Mouse (Mus musculus): ENCODE results near the gene Pex11g.

Pex11g gene

GRCm38 (mm10) chr8:3480221-3480785 lies 12.8 kb upstream of the Pex11g start:
- DNase-seq = peak; percentile 27

GRCm38 (mm10) chr8:3475715-3476429 lies 8.4 kb upstream of the Pex11g start:
- no peak for DNase-seq

GRCm38 (mm10) chr8:3470562-3470961 lies 3.1 kb upstream of the Pex11g start, which contains the start of gene Tex45:
Tex45 (plus strand) TSS chr8:3470862.
- no peak for DNase-seq

- no peak for DNase-seq
Measured at GRCm38 (mm10) chr8:3468838-3469237, 1.4 kb upstream of the Pex11g start.

- DNase-seq = no peak
Measured at GRCm38 (mm10) chr8:3467886-3468545, 536 bp upstream of the Pex11g start.

GRCm38 (mm10) chr8:3464309-3464708 lies 3.2 kb downstream of the Pex11g start:
- peak; percentile 65 for DNase-seq

- no peak for DNase-seq
Measured at GRCm38 (mm10) chr8:3463248-3463647, 4.2 kb downstream of the Pex11g start.

- DNase-seq = no peak
Measured at GRCm38 (mm10) chr8:3451992-3452391, 15.5 kb downstream of the Pex11g start.

- DNase-seq = peak; percentile 72
Measured at GRCm38 (mm10) chr8:3450670-3451069, 16.8 kb downstream of the Pex11g start.

- DNase-seq = no peak
Measured at GRCm38 (mm10) chr8:3449226-3449625, 18.3 kb downstream of the Pex11g start.

- DNase-seq = peak; percentile 32
Measured at GRCm38 (mm10) chr8:3439510-3439909, 28.0 kb downstream of the Pex11g start.

- DNase-seq = no peak
Measured at GRCm38 (mm10) chr8:3436492-3436891, 31.0 kb downstream of the Pex11g start.

- no peak for DNase-seq
Measured at GRCm38 (mm10) chr8:3431113-3431512, 36.4 kb downstream of the Pex11g start.

- peak; percentile 75 for DNase-seq
Measured at GRCm38 (mm10) chr8:3429966-3430365, 37.5 kb downstream of the Pex11g start.

GRCm38 (mm10) chr8:3428426-3428825 lies 39.1 kb downstream of the Pex11g start:
- no peak for DNase-seq

- no peak for DNase-seq
Measured at GRCm38 (mm10) chr8:3426211-3426610, 41.3 kb downstream of the Pex11g start.

- no peak for DNase-seq
Measured at GRCm38 (mm10) chr8:3425217-3425616, 42.3 kb downstream of the Pex11g start.

- no peak for DNase-seq
Measured at GRCm38 (mm10) chr8:3421507-3421906, 46.0 kb downstream of the Pex11g start.

- no peak for DNase-seq
Measured at GRCm38 (mm10) chr8:3420105-3420706, 47.3 kb downstream of the Pex11g start.

- no peak for DNase-seq
Measured at GRCm38 (mm10) chr8:3418101-3418500, 49.4 kb downstream of the Pex11g start.

GRCm38 (mm10) chr8:3417455-3417854 lies 50.0 kb downstream of the Pex11g start:
- no peak for DNase-seq

GRCm38 (mm10) chr8:3416846-3417245 lies 50.6 kb downstream of the Pex11g start:
- DNase-seq = no peak

GRCm38 (mm10) chr8:3415661-3416060 lies 51.8 kb downstream of the Pex11g start:
- DNase-seq = no peak

- DNase-seq = no peak
Measured at GRCm38 (mm10) chr8:3415259-3415658, 52.2 kb downstream of the Pex11g start.
